Mouse (Mus musculus) megakaryocyte progenitor cell, adult 5-6 weeks (primary cell): Measurements from ENCODE around the gene Grpel1. TPM values are rescaled to one million over a fixed set of nuclear protein-coding genes. Genes with fewer than 3 reads are reported as not detected.
A peak's percentile ranks its signal among the peaks of the same experiment; 100 is the strongest.

Source experiments
- ATAC-seq: replicated peaks from 2 replicates; pipeline ENCODE4 v1.8.0; 2016; ENCODE audit warnings: mild to moderate bottlenecking, moderate TSS enrichment, inconsistent platforms; ENCODE audit not compliant: poor library complexity
- total RNA-seq, 2 experiments: library from RNA; stranded (forward) in 1 of 2; stranded (reverse) in 1 of 2; fragments of 157-497, 149-512 nt in 1 of 2; fragments of 200-1000 nt in 1 of 2; gene quantifications; 2 replicates each; pipeline versions ENCODE4 v1.2.3 to v1.2.4; 2015 to 2017

Gene Grpel1
- total RNA-seq, 2 experiments from 2014 or later: 35.2 to 43.7 TPM

DNA sequence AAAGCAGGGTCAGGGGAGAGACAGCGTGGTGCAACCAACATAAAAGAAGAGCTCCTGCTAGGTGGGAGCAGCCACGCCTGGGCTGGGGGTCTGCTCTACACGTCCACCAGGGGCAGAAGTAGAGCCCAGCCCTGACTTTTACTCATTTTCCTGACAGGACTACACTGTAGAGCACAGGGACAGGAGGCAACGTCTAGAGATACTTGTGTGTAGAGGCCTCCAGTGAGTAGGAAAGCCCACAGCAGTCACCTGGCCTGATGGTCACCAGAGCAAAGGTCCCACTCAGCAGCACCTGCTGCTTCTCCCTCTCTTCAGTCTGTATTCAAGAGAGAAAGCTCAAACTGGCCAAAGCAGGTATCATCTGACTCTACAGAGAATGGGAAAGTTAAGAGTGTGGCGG lies 40.8 kb downstream of the Grpel1 start:
- ATAC-seq: no peak

DNA sequence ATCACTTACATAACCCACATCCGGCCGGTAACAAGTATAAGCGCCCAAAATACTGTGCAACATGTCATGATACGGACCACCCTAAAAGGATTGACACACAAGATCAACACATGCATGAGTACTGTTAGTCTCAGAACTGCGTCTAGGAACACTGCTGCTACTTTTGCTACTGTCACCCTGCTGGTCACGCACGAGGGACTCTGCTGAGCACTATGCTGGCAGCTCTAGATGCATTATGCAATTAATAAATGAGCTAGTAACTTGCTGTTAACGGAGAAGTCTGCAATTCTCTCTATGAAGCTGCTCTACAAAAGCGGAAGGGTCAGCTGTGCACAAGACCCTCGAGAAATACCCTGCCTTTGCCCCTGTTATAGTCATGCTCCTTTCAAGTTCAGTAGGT lies 43.6 kb downstream of the Grpel1 start:
- ATAC-seq: no peak

- ATAC-seq: no peak
Measured at GRCm38 (mm10) chr5:36510956-36511355, 46.2 kb downstream of the Grpel1 start.

GRCm38 (mm10) chr5:36515126-36515525 lies 50.3 kb downstream of the Grpel1 start:
- ATAC-seq: no peak

DNA sequence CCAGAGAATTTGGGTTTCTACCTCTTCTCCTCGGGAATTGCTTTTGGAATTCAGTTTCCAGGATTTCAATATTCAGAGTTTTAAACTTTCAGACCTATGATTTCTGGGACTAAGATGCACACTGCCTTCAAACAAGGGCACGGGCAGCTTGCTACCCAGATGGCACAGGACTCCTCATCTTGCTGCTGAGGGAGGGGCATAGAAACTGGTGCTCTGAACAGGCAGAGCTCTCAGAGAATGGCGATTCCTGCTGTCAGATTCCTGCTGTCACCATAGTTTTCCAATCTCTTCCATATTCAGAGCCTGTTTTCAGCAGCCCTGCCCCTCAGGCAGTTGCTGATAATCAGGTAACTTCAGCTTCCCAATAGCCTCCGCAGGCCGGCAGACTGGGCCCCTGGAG lies 50.8 kb downstream of the Grpel1 start:
- no peak for ATAC-seq

GRCm38 (mm10) chr5:36517596-36517995 lies 52.8 kb downstream of the Grpel1 start:
- ATAC-seq: no peak

GRCm38 (mm10) chr5:36519751-36520150 lies 55.0 kb downstream of the Grpel1 start:
- ATAC-seq: no peak

DNA sequence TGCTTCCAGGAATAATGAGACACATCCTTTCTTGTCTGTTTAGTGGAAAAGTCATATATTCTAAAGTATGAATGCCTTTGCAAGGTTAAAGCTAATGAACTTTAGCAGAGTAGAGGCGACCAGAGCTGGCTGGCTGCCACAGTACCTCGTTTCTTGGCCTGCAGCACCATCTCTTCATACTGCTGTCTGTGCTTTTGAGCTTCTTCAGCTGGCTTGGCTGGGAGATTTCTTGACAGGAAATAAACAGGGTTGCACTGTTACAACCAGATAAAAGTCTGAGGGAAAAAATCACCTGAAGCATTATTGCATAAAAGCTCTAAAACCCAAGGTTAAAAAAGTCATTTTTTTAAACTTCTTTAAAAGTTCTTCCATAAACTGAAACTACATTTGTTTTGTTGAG lies 58.0 kb downstream of the Grpel1 start:
- peak; percentile 47 for ATAC-seq

GRCm38 (mm10) chr5:36523219-36523703 lies 58.5 kb downstream of the Grpel1 start:
- peak; percentile 78 for ATAC-seq

Other genes with a start within 250 kb of the Grpel1 start
- not detected in 2 replicates for gene Sorcs2, start 66.9 kb upstream of the Grpel1 start, total RNA-seq (2015)
- not detected in 2 replicates for gene Sorcs2, start 66.9 kb upstream of the Grpel1 start, total RNA-seq (2017)
- 10.8 and 12.2 TPM in 2 replicates for gene Tada2b, start 19.3 kb downstream of the Grpel1 start, total RNA-seq (2015)
- 20.6 and 21.5 TPM in 2 replicates for gene Tada2b, start 19.3 kb downstream of the Grpel1 start, total RNA-seq (2017)
- 0.02 and 0.05 TPM in 2 replicates for gene Ccdc96, start 19.6 kb downstream of the Grpel1 start, total RNA-seq (2015)
- 0.25 TPM in 1 of 2 replicates, not detected in the other for gene Ccdc96, start 19.6 kb downstream of the Grpel1 start, total RNA-seq (2017)
- 13.7 and 19.5 TPM in 2 replicates for gene Tbc1d14, start 128.3 kb downstream of the Grpel1 start, total RNA-seq (2015)
- gene Tbc1d14, start 128.3 kb downstream of the Grpel1 start, total RNA-seq (2017): 5.8 and 6.7 TPM in 2 replicates
- gene D5Ertd579e, start 231.0 kb downstream of the Grpel1 start, total RNA-seq (2015): 13.3 and 16.0 TPM in 2 replicates
- 20.2 and 41.1 TPM in 2 replicates for gene D5Ertd579e, start 231.0 kb downstream of the Grpel1 start, total RNA-seq (2017)